Mouse (Mus musculus) mammary gland, adult 2 months (tissue): ENCODE data around the gene Gm436. TPM values are rescaled to one million over a fixed set of nuclear protein-coding genes. Genes with fewer than 3 reads are reported as not detected.

ENCODE experiments used
- polyA plus RNA-seq: library from polyadenylated mRNA; depleted of rRNA; stranded (reverse); fragments of >200 nt; gene quantifications from 2 replicates; pipeline ENCODE4 v1.2.3, GENCODE M21; 2012; ENCODE audit warnings: low replicate concordance; rRNA removed

The Gm436 gene
- polyA plus RNA-seq, result 1.1 TPM in 1 of 2 replicates, not detected in the other

GRCm38 (mm10) chr4:144686268-144686667, at the start of gene Gm436:
Gene Gm436, minus strand, starts transcription at chr4:144686368.

GRCm38 (mm10) chr4:144721304-144721703, 35.1 kb upstream of the Gm436 start, which contains the start of gene Gm13178:
Gene Gm13178, minus strand, starts transcription at chr4:144721404.

Other genes starting within 250 kb of the Gm436 start
- not detected in 2 replicates for gene 1700012P22Rik, start 247.6 kb downstream of the Gm436 start, polyA plus RNA-seq
- not detected in 2 replicates for gene Gm9944, start 233.1 kb downstream of the Gm436 start, polyA plus RNA-seq
- 0.04 TPM in 1 of 2 replicates, not detected in the other for gene Aadacl3, start 222.6 kb downstream of the Gm436 start, polyA plus RNA-seq
- not detected in 2 replicates for gene 9430007A20Rik, start 166.5 kb downstream of the Gm436 start, polyA plus RNA-seq
- gene Gm13124, start 121.2 kb downstream of the Gm436 start, polyA plus RNA-seq, result not detected in 2 replicates
- 0.65 TPM in 1 of 2 replicates, not detected in the other for gene Aadacl4, start 72.7 kb downstream of the Gm436 start, polyA plus RNA-seq
- gene Gm13178, start 35.0 kb upstream of the Gm436 start, polyA plus RNA-seq, result 2.2 TPM in 1 of 2 replicates, not detected in the other
- 0.07 TPM in 1 of 2 replicates, not detected in the other for gene Gm438, start 100.2 kb upstream of the Gm436 start, polyA plus RNA-seq
- gene Dhrs3, start 206.5 kb upstream of the Gm436 start, polyA plus RNA-seq, result 152 and 198 TPM in 2 replicates